Mouse (Mus musculus): Measurements from ENCODE around the gene Mtrex.
A peak's percentile ranks its signal among the peaks of the same experiment; 100 is the strongest.

Gene Mtrex

DNA sequence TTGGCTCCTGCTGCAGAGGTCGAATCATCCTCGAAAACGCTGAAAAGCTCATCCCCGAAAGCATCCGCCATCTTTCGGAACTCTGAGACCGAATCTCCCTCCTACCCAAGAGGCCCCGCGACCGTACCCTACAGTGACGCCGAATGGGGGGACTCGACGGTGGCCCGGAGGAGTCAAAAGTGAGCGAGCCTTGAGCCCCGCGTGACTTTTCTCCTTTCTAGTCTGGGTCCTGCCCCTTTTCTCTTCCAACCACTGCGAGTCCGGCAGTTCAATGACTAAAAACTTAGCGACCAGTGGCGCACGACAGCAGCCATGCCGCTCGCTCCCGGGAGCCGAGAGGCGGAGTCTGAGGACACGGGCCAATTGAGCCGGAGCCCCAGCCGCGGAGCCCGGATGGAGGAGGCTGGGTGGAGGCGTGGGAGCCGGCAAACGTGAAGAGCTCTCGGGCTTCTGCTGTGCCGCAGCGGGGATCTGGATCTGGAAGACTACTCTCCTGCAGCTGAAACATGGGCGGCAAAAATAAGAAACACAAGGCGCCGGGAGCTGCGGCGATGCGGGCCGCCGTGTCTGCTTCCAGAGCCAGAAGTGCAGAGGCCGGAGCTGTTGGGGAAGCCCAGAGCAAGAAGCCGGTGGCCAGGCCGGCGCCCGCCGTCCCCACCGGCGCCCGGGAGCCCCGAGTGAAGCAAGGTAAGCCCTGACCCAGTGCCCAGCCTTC, at the start of gene Mtrex, which contains the start of gene Dhx29:
TSS of gene Mtrex (minus strand) at position 112 of the 715 bp plus-strand sequence.
TSS of gene Dhx29 (plus strand) at position 168 of the 715 bp plus-strand sequence.
- DNase-seq (ENCODE audit: low read depth) = peak; percentile 97

DNA sequence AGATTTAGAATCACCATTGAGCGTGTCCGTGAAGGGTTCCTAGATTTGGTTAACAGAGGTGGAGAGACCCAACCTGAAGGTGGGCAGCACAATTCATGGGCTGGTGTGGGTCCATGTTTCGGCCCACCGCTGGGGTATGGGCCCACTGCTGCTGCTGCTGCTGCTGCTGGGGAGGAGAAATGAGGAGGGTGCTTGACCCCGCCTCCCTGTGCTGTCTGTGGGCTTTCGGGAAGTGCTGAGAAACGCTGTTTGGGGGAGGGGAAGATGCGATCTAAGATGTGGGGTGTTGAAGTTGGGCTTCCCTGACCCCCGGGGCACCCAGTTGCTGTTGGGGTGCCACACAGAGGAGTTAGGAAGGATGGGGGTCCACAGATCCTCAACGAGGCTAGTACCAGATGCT, 49.5 kb upstream of the Mtrex start:
- DNase-seq (ENCODE audit: low read depth) = no peak

- no peak for DNase-seq (ENCODE audit: low read depth)
Measured at GRCm38 (mm10) chr13:112967267-112967666, 40.1 kb upstream of the Mtrex start.

DNA sequence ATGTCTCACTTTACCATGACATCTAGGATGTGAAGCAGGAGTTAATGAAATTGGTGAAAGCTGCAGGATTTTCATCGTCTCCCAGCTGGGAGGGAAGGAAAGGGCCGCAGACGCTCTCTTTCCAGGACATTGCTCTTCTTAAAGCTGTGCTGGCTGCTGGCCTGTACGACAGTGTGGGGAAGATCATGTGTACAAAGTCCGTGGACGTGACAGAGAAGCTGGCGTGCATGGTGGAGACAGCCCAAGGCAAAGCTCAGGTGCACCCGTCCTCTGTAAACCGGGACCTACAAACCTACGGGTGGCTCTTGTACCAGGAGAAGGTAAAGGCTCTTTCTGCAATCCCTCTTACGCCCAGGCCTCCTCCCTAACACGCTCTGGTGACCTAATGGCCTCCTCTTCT, 37.2 kb upstream of the Mtrex start:
- DNase-seq (ENCODE audit: low read depth) = no peak

DNA sequence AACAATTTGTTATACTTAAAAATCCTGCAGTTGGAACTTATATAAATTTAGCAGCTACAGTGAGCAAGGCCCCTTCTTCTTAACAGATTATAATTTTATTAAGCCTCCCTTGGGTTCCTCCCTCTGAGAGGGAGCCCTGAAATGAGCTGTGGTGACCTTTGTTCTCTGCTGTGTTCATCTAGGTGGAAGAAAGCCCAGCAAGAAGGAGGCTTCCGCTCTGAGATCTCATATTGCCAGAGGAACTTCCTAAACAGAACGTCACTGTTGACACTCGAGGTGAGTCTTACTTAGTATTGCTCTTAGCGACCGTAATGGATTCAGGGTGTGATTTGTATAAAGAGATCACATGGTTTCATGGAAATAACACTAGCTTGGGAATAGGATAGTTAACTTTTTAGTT, 35.9 kb upstream of the Mtrex start:
- no peak for DNase-seq (ENCODE audit: low read depth)

DNA sequence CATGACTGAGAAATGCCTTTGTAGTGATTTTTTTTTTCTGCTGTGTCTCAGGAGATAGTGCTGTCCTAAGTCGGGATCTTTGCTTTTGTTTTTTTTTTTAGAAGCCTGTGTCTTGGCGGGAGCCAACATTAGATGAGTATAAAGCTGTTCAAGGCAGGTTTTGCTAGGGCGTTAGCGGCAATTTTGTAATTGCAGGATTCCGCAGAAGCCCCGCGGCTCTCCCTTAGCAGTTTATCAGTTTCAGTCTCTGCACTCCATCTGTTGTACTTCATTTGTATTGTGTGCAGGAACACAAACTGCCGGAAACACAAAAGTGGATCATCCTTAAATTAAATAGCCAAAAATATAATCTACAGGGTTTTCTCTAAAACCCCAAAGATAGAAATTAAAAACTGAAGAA, 26.9 kb upstream of the Mtrex start:
- no peak for DNase-seq (ENCODE audit: low read depth)

DNA sequence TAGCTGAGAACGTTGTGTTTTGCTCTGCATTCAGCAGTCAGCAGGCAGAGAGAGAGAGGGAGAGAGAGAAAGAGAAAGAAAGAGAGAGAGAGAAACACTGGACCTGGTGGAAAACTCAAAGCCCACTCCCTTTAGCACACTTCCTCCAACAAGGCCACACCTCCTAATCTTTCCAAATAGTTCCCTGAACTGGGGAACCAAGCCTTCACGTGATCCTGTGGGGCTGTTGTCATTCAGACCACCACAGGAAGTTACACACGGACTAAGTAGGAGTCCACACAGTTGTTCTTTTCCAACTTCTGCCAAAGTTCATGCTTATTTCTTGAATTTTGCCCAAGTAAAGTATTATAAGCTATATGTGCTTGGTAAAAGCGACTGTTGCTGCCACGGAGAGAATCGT, 18.7 kb upstream of the Mtrex start:
- DNase-seq (ENCODE audit: low read depth) = no peak

DNA sequence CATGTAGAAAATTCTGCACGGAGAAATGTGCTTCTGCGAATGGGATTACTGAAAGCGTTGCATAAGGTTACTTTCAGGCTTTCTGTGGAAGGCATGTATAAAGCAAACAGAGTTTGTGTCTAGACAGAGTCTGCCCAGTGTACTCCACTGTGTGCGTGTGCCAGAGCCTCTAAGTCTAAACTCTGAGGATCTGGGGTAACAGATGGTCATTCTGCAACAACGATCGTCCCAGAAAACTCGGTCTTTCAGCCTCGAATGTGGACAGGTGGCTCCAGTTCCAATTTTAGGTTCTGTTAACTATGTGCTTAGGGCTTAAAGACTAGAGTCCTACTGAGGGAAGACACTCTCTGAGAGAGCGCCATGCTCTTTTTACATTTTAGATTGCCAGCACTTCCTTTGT, 18.1 kb upstream of the Mtrex start:
- DNase-seq (ENCODE audit: low read depth) = no peak

DNA sequence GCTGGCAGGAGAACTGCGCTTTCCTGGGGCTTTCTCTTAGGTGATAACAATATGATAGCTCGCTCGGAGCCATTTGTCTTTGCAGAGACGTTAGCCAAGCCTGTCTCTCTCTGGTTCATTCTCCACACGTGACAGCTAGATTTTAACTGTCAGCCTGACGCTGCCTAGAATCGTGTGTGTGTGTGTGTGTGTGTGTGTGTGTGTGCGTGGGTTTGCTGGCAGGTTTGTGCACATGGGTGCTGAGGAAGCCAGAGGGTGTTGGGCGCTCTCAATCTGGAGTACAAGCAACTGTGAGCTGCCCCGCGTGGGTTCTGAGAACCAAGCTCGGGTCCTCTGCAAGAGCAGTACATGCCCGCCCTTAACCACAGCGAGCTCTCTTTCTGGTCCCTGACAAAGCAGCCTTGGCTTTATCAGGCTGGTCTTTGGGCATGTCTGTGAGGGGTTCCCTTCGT, 14.7 kb upstream of the Mtrex start:
- no peak for DNase-seq (ENCODE audit: low read depth)

- DNase-seq (ENCODE audit: low read depth) = no peak
Measured at GRCm38 (mm10) chr13:112938130-112938529, 10.9 kb upstream of the Mtrex start.

DNA sequence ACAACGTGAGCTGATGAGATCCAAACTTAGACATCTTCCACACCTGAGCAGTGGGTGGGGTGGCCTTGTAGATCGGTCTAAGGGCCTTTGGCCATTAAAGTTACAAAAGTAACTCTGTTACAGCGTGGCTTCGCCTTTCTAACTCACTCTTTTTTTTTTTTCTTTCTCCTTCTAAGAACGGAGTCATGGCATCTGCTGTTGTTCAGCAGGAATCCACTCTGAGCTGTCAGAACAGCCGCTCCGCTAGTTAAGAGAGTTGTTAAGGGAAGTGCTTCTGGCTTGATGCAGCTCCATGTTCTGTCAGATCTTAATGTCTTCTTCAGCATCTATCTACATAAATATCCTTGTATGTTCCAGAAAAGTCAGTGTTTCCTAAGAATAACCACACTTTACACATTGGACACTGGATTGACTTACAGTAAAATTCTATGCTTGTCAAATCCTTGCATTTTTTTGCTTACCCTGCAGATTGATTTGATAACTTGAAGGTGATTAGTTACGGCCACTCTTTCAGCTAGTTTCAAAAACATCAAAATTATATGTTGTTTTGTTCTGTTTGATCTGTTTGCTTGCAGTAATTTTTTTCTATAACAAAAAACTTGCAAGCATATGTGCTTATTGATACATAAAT, 955 bp upstream of the Mtrex start:
- DNase-seq (ENCODE audit: low read depth) = no peak

- no peak for DNase-seq (ENCODE audit: low read depth)
Measured at GRCm38 (mm10) chr13:112926796-112927195, 402 bp downstream of the Mtrex start.

DNA sequence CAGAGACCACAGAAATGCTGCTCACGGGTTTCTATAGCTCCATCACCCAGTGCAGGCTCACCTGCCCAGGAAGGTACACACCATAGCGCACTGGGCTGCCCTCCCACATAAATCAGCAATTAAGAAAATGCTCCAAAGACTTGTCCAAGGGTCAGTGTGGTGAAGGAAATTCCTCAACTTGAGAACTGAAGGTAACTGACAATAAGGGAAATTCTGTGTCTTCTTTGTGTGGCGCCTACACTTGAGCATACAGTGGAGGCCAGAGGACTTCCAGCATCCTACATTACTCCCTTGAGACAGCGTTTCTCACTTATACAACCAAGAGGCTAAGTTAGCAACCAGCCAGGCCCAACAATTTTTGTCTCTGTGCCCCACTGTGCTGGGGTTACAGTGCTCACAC, 1.2 kb downstream of the Mtrex start:
- no peak for DNase-seq (ENCODE audit: low read depth)

GRCm38 (mm10) chr13:112925266-112925665, 1.9 kb downstream of the Mtrex start:
- no peak for DNase-seq (ENCODE audit: low read depth)

GRCm38 (mm10) chr13:112920906-112921305, 6.3 kb downstream of the Mtrex start:
- no peak for DNase-seq (ENCODE audit: low read depth)

- no peak for DNase-seq (ENCODE audit: low read depth)
Measured at GRCm38 (mm10) chr13:112919141-112919865, 7.9 kb downstream of the Mtrex start.

GRCm38 (mm10) chr13:112910434-112910833, 16.8 kb downstream of the Mtrex start:
- DNase-seq (ENCODE audit: low read depth) = no peak

- peak; percentile 24 for DNase-seq (ENCODE audit: low read depth)
Measured at GRCm38 (mm10) chr13:112909663-112910062, 17.5 kb downstream of the Mtrex start.

- DNase-seq (ENCODE audit: low read depth) = no peak
Measured at GRCm38 (mm10) chr13:112902176-112902575, 25.0 kb downstream of the Mtrex start.

DNA sequence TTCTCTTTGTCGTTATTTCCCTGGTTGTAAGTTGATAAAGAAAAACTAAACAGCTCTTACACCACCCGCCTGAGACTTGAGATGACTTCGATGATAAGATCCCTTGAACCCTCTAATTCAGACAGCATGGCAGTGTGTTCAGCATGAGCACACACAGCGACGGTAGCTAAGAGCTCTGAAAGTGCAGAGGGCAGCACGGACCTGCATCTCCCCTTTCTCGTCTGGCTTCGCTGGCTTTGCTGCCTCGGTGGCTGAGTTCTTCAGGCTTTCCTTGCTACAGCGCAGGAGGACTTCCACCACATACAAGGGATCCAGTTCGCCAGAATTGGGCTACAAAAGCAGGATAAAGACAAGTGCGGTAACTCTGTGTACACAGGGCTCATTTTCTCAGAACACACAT, 40.0 kb downstream of the Mtrex start:
- DNase-seq (ENCODE audit: low read depth) = no peak

GRCm38 (mm10) chr13:112871500-112872266, 55.5 kb downstream of the Mtrex start:
- no peak for DNase-seq (ENCODE audit: low read depth)

DNA sequence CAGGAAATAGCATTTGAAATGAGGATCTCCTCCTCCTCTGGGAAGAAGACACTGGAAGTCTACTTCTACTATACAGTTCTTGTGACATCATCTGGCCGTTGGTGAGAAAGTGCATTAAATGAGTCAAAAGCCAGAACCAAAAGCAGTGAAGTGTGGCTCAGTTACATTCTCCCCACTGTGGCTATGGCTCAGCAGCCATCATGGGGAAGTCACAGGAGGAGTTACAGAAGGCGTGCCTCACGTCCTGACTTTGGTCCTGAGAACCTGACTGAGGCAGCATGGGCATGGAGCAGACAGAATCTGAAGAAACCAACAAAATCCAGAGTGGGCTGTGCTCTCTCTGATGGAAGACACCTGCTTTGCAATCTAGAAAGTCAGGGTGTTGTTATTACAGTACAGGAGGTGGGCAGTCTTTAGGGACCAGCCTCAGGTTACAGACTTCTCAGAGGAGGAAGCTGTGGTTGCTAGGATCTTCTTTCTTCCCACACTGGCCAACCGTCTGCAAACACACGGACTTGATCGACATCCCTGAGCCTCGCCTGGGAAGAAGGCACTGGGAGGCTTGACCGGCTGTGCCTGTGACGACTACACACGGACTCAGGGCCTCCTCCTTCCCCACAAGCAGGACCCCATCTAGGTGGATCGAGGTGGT, 57.0 kb downstream of the Mtrex start:
- DNase-seq (ENCODE audit: low read depth) = no peak
